Mouse (Mus musculus): ENCODE measurements around the gene Alpk1.

The Alpk1 gene

DNA sequence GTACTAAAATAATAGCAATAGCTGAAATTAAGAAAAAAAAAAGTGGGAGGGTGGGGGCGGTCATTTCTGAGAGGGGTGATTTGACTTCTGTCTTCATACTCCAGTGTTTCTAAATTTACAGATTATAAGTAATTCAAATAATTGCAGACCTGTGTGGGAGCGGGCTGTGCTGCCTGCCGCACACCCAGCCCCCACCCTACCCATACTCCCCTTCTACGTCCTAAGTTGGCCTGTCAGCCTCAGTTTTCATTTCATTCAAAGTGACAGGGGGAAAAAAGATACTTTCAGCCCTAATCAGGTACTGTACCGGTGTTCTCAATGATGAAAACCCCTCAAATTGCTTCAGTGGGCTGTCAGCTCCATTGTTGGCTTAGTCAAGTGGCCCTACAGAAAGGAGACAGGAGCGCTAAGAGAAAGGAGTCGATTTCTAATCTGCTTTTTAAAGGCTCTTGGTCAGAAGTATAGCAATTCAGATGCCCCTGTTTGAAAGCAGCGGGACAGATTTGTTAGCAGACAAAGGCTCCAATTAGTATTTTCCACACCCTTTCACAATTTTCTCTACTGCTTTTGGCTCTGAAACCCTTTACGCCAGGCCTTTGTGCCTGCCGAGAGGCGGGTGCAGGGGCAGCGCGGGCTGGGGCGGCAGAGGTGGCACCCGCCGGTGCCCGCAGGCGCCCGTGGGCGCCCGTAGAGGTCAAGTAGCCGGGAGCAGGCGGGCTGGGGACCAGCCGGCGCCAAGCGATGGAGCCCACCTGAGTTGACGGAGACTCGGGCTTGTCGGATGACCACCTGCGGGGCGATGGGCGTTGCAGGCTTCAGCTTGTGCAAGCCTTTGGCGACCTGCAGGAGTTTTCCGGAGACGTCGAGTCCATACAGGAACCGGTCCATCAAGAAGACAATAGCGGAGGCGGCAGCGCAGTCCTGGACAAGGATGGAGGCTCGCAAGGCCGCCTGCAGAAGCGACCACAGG, 85.2 kb downstream of the Alpk1 start:
- peak; percentile 47 for DNase-seq (ENCODE audit: low spot score)

DNA sequence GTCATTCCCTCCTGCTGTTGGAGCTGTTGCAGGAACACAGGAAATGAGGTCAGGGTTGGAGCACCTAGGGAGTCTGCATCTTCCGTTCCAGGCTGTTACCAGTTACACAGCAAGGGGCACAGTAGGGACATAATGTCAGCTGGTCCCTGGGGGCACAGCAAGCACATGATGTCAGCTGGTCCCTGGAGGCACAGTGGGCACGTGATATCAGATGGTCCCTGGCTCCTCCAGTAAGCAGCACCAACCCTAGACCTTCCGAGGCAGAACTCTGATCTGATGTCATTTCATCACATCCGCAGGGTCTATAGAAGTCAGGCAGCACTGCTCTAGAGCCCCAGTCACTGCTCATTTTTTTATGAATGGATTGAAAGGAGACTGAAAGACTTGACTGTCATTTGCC, 89.1 kb downstream of the Alpk1 start:
- DNase-seq (ENCODE audit: low spot score) = no peak

DNA sequence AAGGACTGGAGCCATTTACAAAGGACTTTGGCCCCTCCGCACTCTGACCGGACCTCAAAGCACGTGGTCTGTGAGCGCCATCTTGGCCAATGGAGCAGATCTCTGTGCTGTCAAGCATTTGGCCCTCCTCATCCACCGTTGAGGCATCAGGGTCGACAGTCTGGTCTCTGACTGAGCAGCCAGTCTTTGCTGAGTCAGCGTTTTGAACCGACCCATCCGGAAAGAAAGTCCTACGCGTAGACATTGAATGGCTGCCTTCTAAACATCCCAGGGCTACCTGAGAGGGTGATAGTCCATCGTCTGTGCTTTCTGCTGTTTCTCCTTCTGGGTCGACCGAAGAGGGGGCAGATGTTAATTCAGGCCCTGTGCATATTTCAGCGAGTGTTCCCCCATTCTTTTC, 100.6 kb downstream of the Alpk1 start:
- no peak for DNase-seq (ENCODE audit: low spot score)

DNA sequence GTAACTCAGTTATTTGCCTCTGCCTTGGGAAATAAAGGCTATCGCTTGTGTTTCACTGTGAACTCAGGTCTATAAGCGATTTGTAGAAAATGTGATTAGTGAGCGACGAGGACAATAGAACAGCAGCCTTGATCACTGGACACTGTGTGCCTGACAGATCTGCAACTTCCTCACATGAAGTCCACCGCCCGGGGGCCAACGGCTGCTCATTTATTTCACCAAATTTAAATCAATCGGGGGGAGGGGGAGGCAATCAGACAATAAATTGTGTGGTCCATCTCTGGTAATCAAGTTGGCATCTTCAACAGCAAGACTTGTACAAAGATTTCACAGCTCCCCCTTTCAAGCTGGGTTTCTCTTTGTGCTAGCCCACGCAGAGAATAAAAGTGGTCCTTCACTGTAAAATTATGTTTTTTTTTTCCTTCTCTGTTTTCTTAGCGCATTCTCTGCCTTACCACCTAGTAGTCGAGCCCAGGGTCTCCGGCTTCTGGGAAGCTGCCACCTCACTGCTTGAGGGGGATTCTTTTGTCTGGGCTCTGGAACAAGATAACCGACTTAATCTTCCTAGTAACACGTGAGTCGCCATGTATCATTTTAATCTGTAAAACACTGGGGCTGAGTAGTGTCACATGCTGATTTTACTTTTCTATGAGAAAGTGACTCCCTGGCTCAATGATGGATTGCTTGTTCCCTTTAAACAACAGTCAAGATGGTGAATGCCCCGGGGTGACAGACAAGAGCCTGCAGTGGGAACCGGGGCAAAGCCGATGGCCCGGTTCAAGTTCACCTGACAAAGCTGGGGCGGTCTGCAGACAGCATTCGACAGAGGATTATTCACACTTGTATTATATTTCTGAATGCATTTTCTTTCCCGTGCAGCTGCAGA, 118.4 kb downstream of the Alpk1 start:
- DNase-seq (ENCODE audit: low spot score) = peak; percentile 17

DNA sequence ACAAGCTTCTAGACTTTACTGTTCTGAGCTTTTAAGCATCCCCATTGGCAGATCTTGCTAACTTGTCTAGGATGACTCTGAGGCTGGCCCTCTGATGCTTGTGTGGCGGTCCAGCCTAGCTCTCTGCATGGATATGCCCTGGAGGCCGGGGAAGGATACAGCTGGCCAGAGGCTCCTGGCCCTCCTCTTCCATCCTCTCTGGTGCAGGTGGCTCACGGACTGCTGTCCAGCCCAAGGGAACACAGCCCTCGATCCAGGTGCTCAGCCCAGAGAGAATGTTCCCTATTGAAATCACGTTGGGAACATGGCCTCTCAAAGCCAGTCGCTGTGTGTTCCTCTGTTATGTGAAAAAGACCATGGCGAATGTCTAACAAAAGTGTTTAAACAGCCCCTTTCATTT, 119.6 kb downstream of the Alpk1 start:
- no peak for DNase-seq (ENCODE audit: low spot score)

DNA sequence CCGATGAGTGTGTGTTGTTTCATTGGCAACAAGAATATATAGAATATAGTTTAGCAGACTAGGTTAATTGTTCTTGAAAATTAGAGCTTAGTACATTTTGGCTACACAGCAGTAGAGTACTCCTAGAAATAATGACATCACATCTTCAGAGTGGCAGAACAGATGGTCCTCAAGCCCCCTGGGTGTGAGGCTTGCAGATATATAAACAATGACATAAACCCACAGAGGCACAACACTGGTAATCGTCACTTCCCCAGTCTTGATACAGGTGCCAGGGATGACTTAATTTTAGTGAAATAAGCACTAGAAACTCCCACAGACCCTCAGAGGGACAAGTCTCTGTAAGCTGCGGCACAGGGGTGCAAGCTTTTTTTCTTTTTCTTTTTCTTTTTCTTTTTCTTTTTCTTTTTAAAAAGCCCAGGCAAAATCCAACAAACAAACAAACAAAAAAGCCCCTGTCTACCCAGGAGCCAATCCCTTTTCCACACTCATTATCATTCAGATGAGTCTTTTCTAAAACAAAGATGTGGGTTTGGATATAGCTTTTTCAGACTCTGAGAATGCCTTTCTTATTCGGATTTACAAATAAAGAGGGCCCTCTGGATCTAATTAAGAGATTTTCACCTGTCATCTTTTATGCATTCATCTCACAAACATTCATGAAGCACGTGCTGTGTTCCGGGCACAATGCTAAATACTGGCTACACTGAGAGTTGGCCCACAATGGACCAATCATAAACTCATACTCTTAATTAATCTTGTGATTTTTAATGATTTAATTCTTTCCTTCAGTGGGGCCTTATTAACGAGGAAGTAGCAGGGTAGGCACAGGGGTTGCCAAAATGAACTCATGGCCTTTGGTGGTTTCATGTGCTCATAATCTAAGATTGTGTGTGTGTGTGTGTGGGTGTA, 128.3 kb downstream of the Alpk1 start:
- no peak for DNase-seq (ENCODE audit: low spot score)

DNA sequence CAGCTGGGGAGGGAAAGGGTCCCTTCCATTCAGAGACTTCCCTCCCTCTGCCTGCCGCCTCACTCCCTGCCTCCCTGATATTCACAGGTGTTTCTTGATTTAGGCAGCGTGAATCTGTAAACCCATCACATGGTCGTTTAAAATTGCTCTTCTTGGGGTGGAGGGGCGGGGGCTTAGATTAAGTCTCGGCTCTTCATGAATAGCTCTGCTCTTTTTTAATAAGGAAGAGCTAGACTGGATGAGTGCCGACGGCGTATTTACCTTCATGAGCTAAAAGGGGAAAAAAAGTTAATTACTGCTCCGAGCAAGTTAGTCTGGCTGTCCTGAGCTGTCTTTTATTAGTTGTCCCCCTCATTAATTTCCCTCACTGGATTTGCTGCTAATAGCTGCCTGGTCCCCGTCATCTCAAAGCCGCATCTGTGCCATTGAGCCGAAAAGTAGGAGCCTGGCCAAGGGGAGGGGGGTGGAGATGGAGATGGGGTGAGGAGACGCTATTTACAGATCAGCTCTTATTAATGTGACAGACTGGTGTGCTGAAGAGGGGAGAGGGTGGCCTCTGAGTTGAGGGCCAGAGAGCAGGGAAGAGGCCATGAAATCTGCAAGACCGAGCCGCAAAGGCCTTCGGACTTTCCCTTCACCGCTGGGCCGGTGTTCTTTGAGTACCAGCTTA, 134.0 kb downstream of the Alpk1 start:
- DNase-seq (ENCODE audit: low spot score) = no peak

DNA sequence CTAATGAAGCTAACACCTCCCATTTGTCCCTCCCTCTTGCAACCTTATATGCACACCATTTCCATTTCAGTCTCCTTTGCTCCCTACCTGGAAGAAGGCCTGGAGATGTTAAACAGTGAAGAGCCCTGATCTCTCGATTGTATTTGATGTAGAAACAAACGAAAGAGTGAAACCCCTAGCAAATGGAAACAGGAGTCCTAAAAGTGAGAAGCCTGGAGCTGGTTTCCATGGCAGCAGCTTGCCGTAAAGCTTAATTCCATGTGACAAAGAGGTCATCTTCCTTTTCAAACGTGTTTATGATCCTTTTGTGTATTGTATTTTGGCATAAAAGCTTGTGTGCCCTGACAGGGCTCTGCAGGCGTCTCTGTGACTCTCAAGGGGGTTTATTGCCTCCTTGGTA, 138.1 kb downstream of the Alpk1 start:
- peak; percentile 34 for DNase-seq (ENCODE audit: low spot score)

DNA sequence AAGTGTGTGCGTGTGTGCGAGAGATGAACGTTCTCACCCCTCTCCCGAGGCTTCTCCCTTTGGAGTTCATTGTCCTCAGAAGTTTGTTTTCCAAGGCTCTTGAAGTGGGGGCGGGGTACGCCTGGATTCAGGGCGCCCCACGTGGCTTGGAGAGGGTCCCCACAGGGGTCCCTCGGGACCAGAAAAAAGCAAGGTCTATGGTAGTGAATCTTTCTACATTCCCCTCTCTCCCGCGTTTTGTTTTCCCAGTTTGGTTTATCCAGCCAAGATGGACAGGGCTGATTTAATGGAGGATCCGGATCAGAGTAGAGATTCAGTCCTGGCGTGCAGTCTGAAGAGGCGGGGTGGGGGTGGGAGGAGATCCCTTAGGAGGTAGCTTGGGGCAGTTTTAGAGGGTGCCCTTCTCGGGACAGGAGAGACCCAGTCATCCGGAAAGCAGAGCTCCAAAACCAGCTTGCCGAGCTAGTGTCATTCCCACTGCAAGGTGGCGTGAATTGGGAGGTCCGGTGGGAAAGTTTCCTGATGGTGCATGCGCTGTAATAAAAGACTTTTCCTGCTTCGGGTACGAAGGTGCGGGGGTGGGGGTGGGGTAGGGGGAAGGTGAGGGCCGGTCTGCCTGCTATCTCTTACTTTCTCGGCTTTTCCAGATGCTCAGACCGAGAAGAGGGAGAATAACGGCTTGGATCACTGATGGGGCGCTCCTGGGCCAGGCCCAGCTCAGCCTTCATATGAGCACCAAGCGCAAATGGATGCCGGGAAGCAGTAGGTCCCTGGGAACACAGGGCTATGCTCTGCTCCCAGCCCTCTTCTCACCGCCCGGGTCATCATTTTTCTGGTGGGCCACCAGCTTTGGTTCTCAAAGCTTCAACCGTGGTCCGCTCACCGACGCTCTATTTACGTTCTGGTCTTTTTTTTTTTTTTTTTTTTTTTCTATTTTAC, 139.3 kb downstream of the Alpk1 start:
- peak; percentile 47 for DNase-seq (ENCODE audit: low spot score)

DNA sequence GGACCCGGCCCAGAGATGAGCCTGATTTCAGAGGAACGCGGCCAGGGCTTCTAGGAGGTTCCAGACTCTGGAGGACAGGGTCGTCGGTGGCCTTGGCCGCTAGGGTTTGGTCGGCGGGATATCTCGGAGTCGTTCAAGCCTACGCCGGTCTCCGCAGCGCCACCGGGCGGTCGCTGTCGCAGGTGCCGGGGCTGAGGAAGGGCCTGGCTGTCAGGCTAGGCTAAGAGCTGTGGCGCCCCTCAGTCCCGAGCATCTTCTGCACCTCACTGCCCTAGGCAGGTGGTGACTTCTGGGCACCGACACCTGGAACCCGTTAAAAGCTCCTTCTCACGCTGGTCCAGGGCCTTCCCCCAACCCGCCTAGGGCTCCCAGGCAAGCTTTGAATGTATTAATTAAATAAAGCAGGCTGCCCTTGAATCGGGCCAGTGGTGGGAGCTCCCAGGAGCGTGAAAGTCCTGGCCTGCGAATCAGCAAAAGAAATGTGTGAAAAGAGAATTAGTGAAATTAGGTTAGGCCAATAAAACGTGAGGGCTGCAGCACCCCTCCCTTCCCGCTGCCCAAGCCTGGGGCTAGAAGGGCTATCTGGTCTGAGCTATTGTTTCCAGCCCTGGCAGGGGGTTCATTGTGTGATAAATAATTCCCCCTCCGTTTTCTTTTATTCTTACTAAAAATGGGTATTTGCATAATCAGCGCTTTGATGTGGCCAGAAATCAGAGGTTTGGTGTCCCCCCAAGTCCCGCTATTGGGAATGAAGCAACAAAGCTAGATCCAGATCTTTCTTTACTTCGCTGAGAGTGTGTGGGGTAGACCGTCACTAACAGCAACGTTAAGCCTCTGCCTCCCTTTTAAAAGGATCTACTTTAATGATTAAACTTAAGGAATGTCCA, 140.2 kb downstream of the Alpk1 start:
- peak; percentile 85 for DNase-seq (ENCODE audit: low spot score)

DNA sequence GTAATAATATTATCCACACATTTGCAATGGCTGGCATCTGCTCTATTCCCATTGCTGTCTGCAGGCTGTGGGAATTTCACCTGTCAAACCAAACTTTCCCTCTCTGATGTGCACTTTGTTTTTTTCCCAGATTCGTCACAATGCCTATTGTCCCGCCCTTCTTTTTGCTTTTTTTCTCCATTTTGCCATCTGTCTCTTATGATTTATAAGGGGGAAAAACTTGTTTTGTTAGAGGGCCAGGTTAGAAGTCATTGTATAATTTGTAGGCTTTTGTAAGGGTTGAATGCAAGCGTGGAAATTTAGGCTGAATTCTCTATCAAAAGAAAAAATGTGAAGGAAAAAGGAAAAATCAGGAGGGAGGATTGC, 145.4 kb downstream of the Alpk1 start:
- DNase-seq (ENCODE audit: low spot score) = no peak

DNA sequence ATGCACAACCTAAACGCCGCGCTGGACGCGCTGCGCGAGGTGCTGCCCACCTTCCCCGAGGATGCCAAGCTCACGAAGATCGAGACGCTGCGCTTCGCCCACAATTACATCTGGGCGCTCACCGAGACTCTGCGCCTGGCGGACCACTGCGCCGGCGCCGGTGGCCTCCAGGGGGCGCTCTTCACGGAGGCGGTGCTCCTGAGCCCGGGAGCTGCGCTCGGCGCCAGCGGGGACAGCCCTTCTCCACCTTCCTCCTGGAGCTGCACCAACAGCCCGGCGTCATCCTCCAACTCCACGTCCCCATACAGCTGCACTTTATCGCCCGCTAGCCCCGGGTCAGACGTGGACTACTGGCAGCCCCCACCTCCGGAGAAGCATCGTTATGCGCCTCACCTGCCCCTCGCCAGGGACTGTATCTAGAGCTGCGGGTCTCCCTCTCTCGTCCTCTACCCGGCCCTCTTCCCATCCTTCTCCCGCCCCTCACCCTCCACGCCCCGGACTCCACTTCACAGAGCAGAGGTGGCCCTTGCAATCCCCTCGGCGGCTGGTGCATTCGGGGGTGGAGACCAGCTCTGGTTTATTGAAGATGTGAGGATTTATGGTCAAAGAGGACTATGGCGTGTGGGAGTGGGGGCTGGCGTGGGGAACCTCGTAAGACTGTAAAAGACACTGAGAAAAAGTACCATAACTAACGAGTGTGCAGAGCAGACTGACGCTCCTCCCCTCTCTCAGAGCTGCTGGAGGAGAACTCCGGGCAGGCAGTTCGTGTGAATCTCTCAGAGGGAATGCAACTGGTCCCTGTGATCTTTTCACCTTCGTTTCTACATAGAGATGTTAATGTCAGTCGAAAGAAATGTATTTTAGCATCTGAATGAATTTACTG, 146.0 kb downstream of the Alpk1 start:
- peak; percentile 77 for DNase-seq (ENCODE audit: low spot score)

DNA sequence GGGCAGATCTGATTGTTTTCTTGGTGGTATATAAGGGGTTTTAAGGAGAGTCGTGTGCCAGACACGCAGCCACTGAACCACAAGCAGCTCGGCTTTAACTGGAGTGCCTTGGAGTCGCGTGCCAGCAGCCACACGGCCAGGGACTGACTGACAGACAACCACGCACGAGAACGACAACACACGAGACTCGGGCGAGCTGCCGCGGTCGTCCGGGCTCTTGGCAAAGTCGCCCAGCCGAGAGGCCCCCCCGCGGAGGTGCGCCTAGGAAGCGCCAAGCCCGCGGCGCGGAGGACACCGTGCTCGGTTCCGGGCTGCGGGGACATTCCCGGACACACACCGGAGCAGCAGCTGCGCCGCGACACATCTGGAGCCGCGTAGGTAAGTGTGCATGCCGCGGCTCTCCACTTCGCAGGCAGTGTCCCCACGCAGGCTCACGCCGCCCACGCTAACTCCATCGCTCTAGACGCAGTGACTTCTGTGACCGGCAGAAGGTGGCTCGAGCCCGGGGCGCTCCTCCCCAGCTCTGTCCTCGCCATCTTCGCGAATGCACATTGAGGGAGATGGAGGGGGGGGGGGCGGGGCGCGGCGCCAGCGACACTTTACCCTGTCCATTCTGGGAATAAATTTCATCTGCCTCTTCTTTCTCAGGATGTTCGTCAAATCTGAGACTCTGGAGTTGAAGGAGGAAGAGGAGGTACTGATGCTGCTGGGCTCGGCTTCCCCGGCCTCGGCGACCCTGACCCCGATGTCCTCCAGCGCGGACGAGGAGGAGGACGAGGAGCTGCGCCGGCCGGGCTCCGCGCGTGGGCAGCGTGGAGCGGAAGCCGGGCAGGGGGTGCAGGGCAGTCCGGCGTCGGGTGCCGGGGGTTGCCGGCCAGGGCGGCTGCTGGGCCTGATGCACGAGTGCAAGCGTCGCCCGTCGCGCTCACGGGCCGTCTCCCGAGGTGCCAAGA, 147.0 kb downstream of the Alpk1 start, which contains the start of gene Neurog2:
TSS of gene Neurog2 (plus strand) at position 56 of the 953 bp plus-strand sequence.
- DNase-seq (ENCODE audit: low spot score) = peak; percentile 71

DNA sequence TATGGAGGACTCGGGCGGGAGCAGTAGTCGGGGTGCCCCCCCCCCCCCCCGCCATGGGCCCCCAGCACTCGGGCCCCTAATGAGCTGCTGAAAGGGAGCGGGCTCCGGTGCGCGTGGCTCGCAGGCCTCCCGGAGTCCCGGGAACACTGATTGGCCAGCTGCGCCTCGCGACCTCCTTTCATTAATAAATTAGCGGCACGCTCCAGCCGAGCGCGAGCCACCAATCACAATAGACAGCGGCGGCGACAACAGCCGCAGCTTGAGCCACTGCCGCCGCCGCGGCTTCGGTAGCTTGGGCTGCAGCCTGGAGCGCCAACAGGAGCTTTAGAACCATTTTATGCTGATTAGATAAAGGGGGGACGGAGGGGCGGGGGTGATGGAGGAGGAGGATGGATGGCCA, 147.8 kb downstream of the Alpk1 start:
- peak; percentile 89 for DNase-seq (ENCODE audit: low spot score)

DNA sequence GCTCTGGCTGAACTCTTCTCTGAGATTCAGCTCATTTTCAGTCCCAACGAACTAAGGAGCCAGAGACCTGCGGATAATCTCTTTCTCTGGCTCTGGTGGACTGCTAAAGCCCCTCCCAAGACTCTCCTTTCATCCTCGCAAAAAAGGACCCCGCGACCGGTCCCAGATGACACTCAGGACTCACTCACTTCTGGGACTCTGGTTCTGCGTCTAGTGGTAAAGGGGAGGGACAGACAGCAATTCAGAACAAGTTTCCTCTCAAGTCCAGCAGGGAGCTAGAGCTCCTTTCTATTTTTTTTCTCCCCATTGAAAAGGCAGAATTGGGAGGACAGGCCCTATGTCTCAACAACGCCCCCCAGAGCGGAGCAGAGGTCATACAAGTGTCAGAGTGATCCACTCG, 148.7 kb downstream of the Alpk1 start:
- peak; percentile 29 for DNase-seq (ENCODE audit: low spot score)

DNA sequence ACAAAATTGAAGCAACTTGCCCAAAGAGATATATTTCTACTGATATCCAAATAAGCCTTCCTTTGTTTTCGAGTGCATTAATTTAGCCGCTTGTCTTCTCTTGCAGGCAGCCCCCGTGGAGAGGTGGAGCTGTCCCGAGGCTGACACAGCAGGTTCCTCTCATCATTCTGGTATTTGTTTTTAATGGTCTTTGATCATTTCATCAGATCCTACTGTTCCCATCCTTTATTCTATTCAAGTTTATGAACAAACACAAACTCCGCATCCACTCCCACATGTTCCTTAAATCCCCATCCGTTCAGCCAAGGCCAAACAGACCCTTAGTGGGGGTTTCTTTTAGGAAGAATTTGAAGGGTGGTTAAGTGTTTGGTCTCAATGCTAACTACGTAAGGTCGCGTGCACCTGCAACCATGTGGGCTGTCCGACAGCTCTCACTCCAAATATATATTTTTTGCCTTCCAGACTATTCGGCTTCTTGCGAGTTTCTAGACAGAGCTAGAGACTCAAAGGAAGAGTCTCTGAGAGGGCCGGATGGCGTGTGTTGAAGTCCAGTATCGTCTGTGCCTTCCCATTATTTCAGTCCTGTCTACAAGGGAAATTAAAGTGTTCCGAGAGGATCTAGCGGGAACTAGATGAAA, 149.5 kb downstream of the Alpk1 start:
- DNase-seq (ENCODE audit: low spot score) = no peak
